Mouse (Mus musculus) hindbrain, embryonic 15.5 days (tissue): ENCODE measurements around the gene Cdh15. TPM values are rescaled to one million over a fixed set of nuclear protein-coding genes. Genes with fewer than 3 reads are reported as not detected.

ENCODE experiments used
- ATAC-seq: fragments of 200-750 bp; cut with Nextera tagmentation; 2 replicates; pipeline ENCODE4 v1.8.0; 2017; ENCODE audit warnings: low read depth, moderate number of reproducible peaks, moderate TSS enrichment; ENCODE audit not compliant: low FRiP score
- H3K27ac ChIP-seq: fragments of 300-500 bp; sonication (generic); replicated peaks from 2 replicates; pipeline ENCODE4 v1.5.1; 2015; ENCODE audit warnings: mild to moderate bottlenecking, inconsistent platforms
- H3K27me3 ChIP-seq: fragments of 300-500 bp; sonication (generic); 2 replicates; pipeline ENCODE4 v1.6.1; 2015; ENCODE audit warnings: control low read depth, inconsistent platforms
- H3K36me3 ChIP-seq: fragments of 300-500 bp; sonication (generic); 2 replicates; pipeline ENCODE4 v1.6.1; 2015; ENCODE audit warnings: control low read depth, inconsistent platforms
- H3K4me1 ChIP-seq: fragments of 300-500 bp; sonication (generic); replicated peaks from 2 replicates; pipeline ENCODE4 v1.6.1; 2015; ENCODE audit warnings: control low read depth, inconsistent platforms
- H3K4me2 ChIP-seq: fragments of 300-500 bp; sonication (generic); 2 replicates; pipeline ENCODE4 v1.6.1; 2015; ENCODE audit warnings: moderate library complexity, mild to moderate bottlenecking, inconsistent platforms
- H3K4me3 ChIP-seq: fragments of 300-500 bp; sonication (generic); 2 replicates; pipeline ENCODE4 v1.5.1; 2015; ENCODE audit warnings: mild to moderate bottlenecking, inconsistent platforms
- H3K9ac ChIP-seq: fragments of 300-500 bp; sonication (generic); 2 replicates; pipeline ENCODE4 v1.6.1; 2015; ENCODE audit warnings: inconsistent platforms
- H3K9me3 ChIP-seq: fragments of 300-500 bp; sonication (generic); 2 replicates; pipeline ENCODE4 v1.6.1; 2016; ENCODE audit warnings: control low read depth, inconsistent platforms
- WGBS: fragments of 180-500 bp; shearing (Covaris S2); methylation state at CpG from one replicate; pipeline ENCODE4 v1.1.7; 2015; 5-methylcytosine and 5-hydroxymethylcytosine counted together
- polyA plus RNA-seq: library from polyadenylated mRNA; unstranded; fragments of >200 nt; fragmentation: Nextera tagmentation; extraction: Ambion mirVana; gene quantifications from 2 replicates; pipeline ENCODE4 v1.2.1, GENCODE M21; 2015

Cdh15 gene
- polyA plus RNA-seq, 1 experiment from 2014 or later, result 2.1 TPM

- Histone ChIP-seq H3K9ac (no peak overlapping the region), H3K36me3 (no peaks in the 10 kb centered on the region), H3K27ac (no peak overlapping the region), H3K27me3 (no peaks in the 10 kb centered on the region), H3K9me3 (0 out of 2 replicates have a peak, but pooled peaks cover 3% of the 10 kb centered on the region), H3K4me3 (no peak overlapping the region), H3K4me2 (no peak overlapping the region), H3K4me1 (no peaks in the 10 kb centered on the region)
- no peak for ATAC-seq
- WGBS, result 81% methylated on average over 6 of the region's 6 CpGs
Observed at GRCm38 (mm10) chr8:122867982-122868381, 20.2 kb downstream of the Cdh15 start.

GRCm38 (mm10) chr8:122870377-122870863 lies 22.7 kb downstream of the Cdh15 start:
- no peak for ATAC-seq
- no peaks in the 10 kb centered on the region for H3K27me3 ChIP-seq
- 0 out of 2 replicates have a peak, but pooled peaks cover 3% of the 10 kb centered on the region for H3K9me3 ChIP-seq
- H3K9ac ChIP-seq, result no peak overlapping the region
- H3K4me2 ChIP-seq, result no peak overlapping the region
- H3K27ac ChIP-seq, result no peak overlapping the region
- WGBS, result 18% methylated on average over 30 of the region's 31 CpGs
- H3K4me3 ChIP-seq, result no peak overlapping the region
- H3K36me3 ChIP-seq, result no peaks in the 10 kb centered on the region
- no peaks in the 10 kb centered on the region for H3K4me1 ChIP-seq

- H3K9me3 ChIP-seq, result no peaks in the 10 kb centered on the region
- 75% methylated on average over 9 of the region's 9 CpGs for WGBS
- H3K27ac ChIP-seq, result no peak overlapping the region
- H3K4me2 ChIP-seq, result no peak overlapping the region
- no peak for ATAC-seq
- no peaks in the 10 kb centered on the region for H3K4me1 ChIP-seq
- H3K9ac ChIP-seq, result no peak overlapping the region
- no peaks in the 10 kb centered on the region for H3K27me3 ChIP-seq
- H3K4me3 ChIP-seq, result no peak overlapping the region
- H3K36me3 ChIP-seq, result no peaks in the 10 kb centered on the region
Observed at GRCm38 (mm10) chr8:122871663-122872062, 23.9 kb downstream of the Cdh15 start.

GRCm38 (mm10) chr8:122873171-122873570 lies 25.4 kb downstream of the Cdh15 start:
- no peak overlapping the region for H3K4me3 ChIP-seq
- no peak overlapping the region for H3K9ac ChIP-seq
- no peaks in the 10 kb centered on the region for H3K9me3 ChIP-seq
- H3K4me1 ChIP-seq, result no peaks in the 10 kb centered on the region
- no peak overlapping the region for H3K27ac ChIP-seq
- no peak for ATAC-seq
- H3K4me2 ChIP-seq, result no peak overlapping the region
- WGBS, result 43% methylated on average over 6 of the region's 6 CpGs
- H3K27me3 ChIP-seq, result no peaks in the 10 kb centered on the region
- H3K36me3 ChIP-seq, result no peaks in the 10 kb centered on the region

GRCm38 (mm10) chr8:122875186-122875585 lies 27.4 kb downstream of the Cdh15 start:
- H3K9me3 ChIP-seq, result no peaks in the 10 kb centered on the region
- 74% methylated on average over 5 of the region's 5 CpGs for WGBS
- H3K4me2 ChIP-seq, result no peak overlapping the region
- no peak overlapping the region for H3K9ac ChIP-seq
- no peak for ATAC-seq
- no peak overlapping the region for H3K27ac ChIP-seq
- H3K4me1 ChIP-seq, result no peaks in the 10 kb centered on the region
- no peak overlapping the region for H3K4me3 ChIP-seq
- H3K36me3 ChIP-seq, result no peaks in the 10 kb centered on the region
- H3K27me3 ChIP-seq, result no peaks in the 10 kb centered on the region

- no peak for ATAC-seq
- H3K4me2 ChIP-seq, result no peak overlapping the region
- no peak overlapping the region for H3K27ac ChIP-seq
- H3K4me3 ChIP-seq, result no peak overlapping the region
- WGBS, result 87% methylated on average over 3 of the region's 3 CpGs
- no peaks in the 10 kb centered on the region for H3K9me3 ChIP-seq
- peaks cover 13% of the 10 kb centered on the region for H3K36me3 ChIP-seq
- H3K4me1 ChIP-seq, result no peaks in the 10 kb centered on the region
- H3K27me3 ChIP-seq, result no peaks in the 10 kb centered on the region
- no peak overlapping the region for H3K9ac ChIP-seq
Observed at GRCm38 (mm10) chr8:122878231-122878630, 30.5 kb downstream of the Cdh15 start.

- ATAC-seq, result no peak
- WGBS, result 35% methylated on average over 3 of the region's 3 CpGs
- H3K9me3 ChIP-seq, result no peaks in the 10 kb centered on the region
Observed at GRCm38 (mm10) chr8:122880302-122880701, 32.5 kb downstream of the Cdh15 start.

GRCm38 (mm10) chr8:122883671-122884070 lies 35.9 kb downstream of the Cdh15 start:
- H3K9ac ChIP-seq, result no peak overlapping the region
- 89% methylated on average over 10 of the region's 10 CpGs for WGBS
- no peak for ATAC-seq
- no peaks in the 10 kb centered on the region for H3K4me1 ChIP-seq
- H3K27me3 ChIP-seq, result no peaks in the 10 kb centered on the region
- no peak overlapping the region for H3K4me3 ChIP-seq
- no peak overlapping the region for H3K4me2 ChIP-seq
- H3K36me3 ChIP-seq, result peaks cover 64% of the 10 kb centered on the region
- H3K9me3 ChIP-seq, result no peaks in the 10 kb centered on the region
- H3K27ac ChIP-seq, result no peak overlapping the region

More at GRCm38 (mm10) chr8:122880302-122880701, 32.5 kb downstream of the Cdh15 start:
- Histone ChIP-seq H3K9ac (no peak overlapping the region), H3K36me3 (peaks cover 30% of the 10 kb centered on the region), H3K4me2 (no peak overlapping the region), H3K27ac (no peak overlapping the region), H3K27me3 (no peaks in the 10 kb centered on the region), H3K4me1 (no peaks in the 10 kb centered on the region), H3K4me3 (no peak overlapping the region)

GRCm38 (mm10) chr8:122891440-122891839 lies 43.7 kb downstream of the Cdh15 start:
- no peak for ATAC-seq
- Histone ChIP-seq H3K4me3 (no peak overlapping the region), H3K9ac (no peak overlapping the region)

GRCm38 (mm10) chr8:122893451-122893850 lies 45.7 kb downstream of the Cdh15 start:
- Histone ChIP-seq H3K36me3 (peaks cover 86% of the 10 kb centered on the region), H3K4me3 (no peak overlapping the region), H3K9me3 (no peaks in the 10 kb centered on the region), H3K4me2 (no peak overlapping the region), H3K9ac (no peak overlapping the region), H3K27me3 (no peaks in the 10 kb centered on the region), H3K4me1 (no peaks in the 10 kb centered on the region), H3K27ac (no peak overlapping the region)
- 93% methylated on average over 12 of the region's 12 CpGs for WGBS
- ATAC-seq, result no peak

More at GRCm38 (mm10) chr8:122891440-122891839, 43.7 kb downstream of the Cdh15 start:
- no peak overlapping the region for H3K27ac ChIP-seq
- WGBS, result 87% methylated on average over 12 of the region's 12 CpGs
- H3K36me3 ChIP-seq, result peaks cover 89% of the 10 kb centered on the region
- H3K4me2 ChIP-seq, result no peak overlapping the region
- H3K9me3 ChIP-seq, result no peaks in the 10 kb centered on the region
- H3K27me3 ChIP-seq, result no peaks in the 10 kb centered on the region
- H3K4me1 ChIP-seq, result no peaks in the 10 kb centered on the region

GRCm38 (mm10) chr8:122896317-122896716 lies 48.6 kb downstream of the Cdh15 start:
- no peak overlapping the region for H3K9ac ChIP-seq
- no peak overlapping the region for H3K4me3 ChIP-seq
- 95% methylated on average over 11 of the region's 11 CpGs for WGBS
- H3K27me3 ChIP-seq, result no peaks in the 10 kb centered on the region
- H3K36me3 ChIP-seq, result peaks cover 65% of the 10 kb centered on the region
- no peaks in the 10 kb centered on the region for H3K4me1 ChIP-seq
- H3K4me2 ChIP-seq, result no peak overlapping the region
- no peaks in the 10 kb centered on the region for H3K9me3 ChIP-seq
- no peak for ATAC-seq
- no peak overlapping the region for H3K27ac ChIP-seq

- H3K4me3 ChIP-seq, result no peak overlapping the region
- H3K9ac ChIP-seq, result no peak overlapping the region
- 95% methylated on average over 8 of the region's 8 CpGs for WGBS
- H3K27me3 ChIP-seq, result no peaks in the 10 kb centered on the region
- no peak overlapping the region for H3K27ac ChIP-seq
- no peaks in the 10 kb centered on the region for H3K4me1 ChIP-seq
- ATAC-seq, result no peak
- peaks cover 60% of the 10 kb centered on the region for H3K36me3 ChIP-seq
- no peak overlapping the region for H3K4me2 ChIP-seq
- no peaks in the 10 kb centered on the region for H3K9me3 ChIP-seq
Observed at GRCm38 (mm10) chr8:122897200-122897599, 49.4 kb downstream of the Cdh15 start.

- WGBS, result 94% methylated on average over 4 of the region's 4 CpGs
- peaks cover 52% of the 10 kb centered on the region for H3K36me3 ChIP-seq
- H3K27ac ChIP-seq, result no peak overlapping the region
- no peak overlapping the region for H3K9ac ChIP-seq
- no peaks in the 10 kb centered on the region for H3K27me3 ChIP-seq
- no peaks in the 10 kb centered on the region for H3K4me1 ChIP-seq
- ATAC-seq, result no peak
- no peak overlapping the region for H3K4me2 ChIP-seq
- H3K9me3 ChIP-seq, result no peaks in the 10 kb centered on the region
- H3K4me3 ChIP-seq, result no peak overlapping the region
Observed at GRCm38 (mm10) chr8:122898018-122898417, 50.3 kb downstream of the Cdh15 start.
